Mouse (Mus musculus) testis, postnatal 14 days (tissue): ENCODE measurements at regions not wholly inside any gene's neighbourhood (a gene's known extent, or its start where the extent isn't known, plus 50 kb on each side); places are given as distances from the start of the nearest gene placed in this dataset.
A peak's percentile ranks its signal among the peaks of the same experiment; 100 is the strongest.
"Not testable (repeated sequence)": the region's sequence is repeated elsewhere in the genome, so short reads cannot be mapped to it uniquely, and the experiment has no call there.

Experiments used
- DNase-seq: peaks from one replicate; pipeline ENCODE4 v3.0.0; 2021; ENCODE audit warnings: low spot score

GRCm38 (mm10) chr12:5956141-5956540, 580.7 kb upstream of the Klhl29 start:
- DNase-seq, result no peak

GRCm38 (mm10) chr12:5955564-5955963, 580.1 kb upstream of the Klhl29 start:
- DNase-seq, result no peak

- DNase-seq, result no peak
Observed at GRCm38 (mm10) chr12:5943346-5943925, 568.0 kb upstream of the Klhl29 start.

GRCm38 (mm10) chr12:5921262-5921661, 545.8 kb upstream of the Klhl29 start:
- no peak for DNase-seq

- DNase-seq, result no peak
Observed at GRCm38 (mm10) chr12:5918030-5918429, 542.5 kb upstream of the Klhl29 start.

- no peak for DNase-seq
Observed at GRCm38 (mm10) chr12:5906251-5906650, 530.8 kb upstream of the Klhl29 start.

GRCm38 (mm10) chr12:5891786-5892185, 516.3 kb upstream of the Klhl29 start:
- DNase-seq, result not testable (repeated sequence)

GRCm38 (mm10) chr12:5866701-5867100, 491.2 kb upstream of the Klhl29 start:
- DNase-seq, result no peak

- no peak for DNase-seq
Observed at GRCm38 (mm10) chr12:5859795-5860194, 484.3 kb upstream of the Klhl29 start.

GRCm38 (mm10) chr12:5856421-5856820, 480.9 kb upstream of the Klhl29 start:
- DNase-seq, result no peak

- no peak for DNase-seq
Observed at GRCm38 (mm10) chr12:5810427-5810826, 434.9 kb upstream of the Klhl29 start.

GRCm38 (mm10) chr12:5810009-5810408, 434.5 kb upstream of the Klhl29 start:
- DNase-seq, result no peak

GRCm38 (mm10) chr12:5807996-5808886, 432.8 kb upstream of the Klhl29 start:
- no peak for DNase-seq

- no peak for DNase-seq
Observed at GRCm38 (mm10) chr12:5805731-5806130, 430.2 kb upstream of the Klhl29 start.

- peak; percentile 13 for DNase-seq
Observed at GRCm38 (mm10) chr12:5793051-5793450, 417.6 kb upstream of the Klhl29 start.

GRCm38 (mm10) chr12:5787074-5787813, 411.8 kb upstream of the Klhl29 start:
- DNase-seq, result no peak

- DNase-seq, result no peak
Observed at GRCm38 (mm10) chr12:5781276-5781675, 405.8 kb upstream of the Klhl29 start.

- no peak for DNase-seq
Observed at GRCm38 (mm10) chr12:5777556-5777955, 402.1 kb upstream of the Klhl29 start.

GRCm38 (mm10) chr12:5771399-5771978, 396.0 kb upstream of the Klhl29 start:
- DNase-seq, result no peak

GRCm38 (mm10) chr12:5770531-5770930, 395.0 kb upstream of the Klhl29 start:
- DNase-seq, result no peak

GRCm38 (mm10) chr12:5764445-5765170, 389.1 kb upstream of the Klhl29 start:
- DNase-seq, result no peak

- DNase-seq, result no peak
Observed at GRCm38 (mm10) chr12:5764026-5764425, 388.5 kb upstream of the Klhl29 start.
